Mouse (Mus musculus): ENCODE results near the gene Tyrobp.

DNA sequence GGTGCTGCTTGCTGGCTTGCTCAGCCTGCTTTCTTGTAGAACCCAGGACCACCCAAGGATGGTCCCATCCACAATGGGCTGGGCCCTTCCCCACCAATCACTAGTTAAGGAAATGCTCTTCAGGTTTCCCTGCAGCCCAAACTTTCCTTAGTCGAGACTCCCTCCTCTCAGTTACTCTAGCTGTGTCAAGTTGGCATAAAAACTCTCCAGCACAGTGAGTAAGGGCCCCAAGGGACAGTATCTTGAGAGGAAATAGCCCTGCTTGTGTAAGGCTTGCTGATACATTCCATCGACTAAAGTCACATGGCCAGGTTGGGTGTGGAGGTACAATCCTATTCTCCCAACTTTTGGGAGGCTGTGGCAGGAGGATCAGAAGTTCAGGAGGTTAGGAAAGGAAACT, 16.6 kb downstream of the Tyrobp start:
- no peak for TF ChIP-seq CTCF (IDR thresholded peaks at IDR 0.05; ENCODE audit: control insufficient read depth, insufficient read depth, insufficient replicate concordance, low read depth, low read length)
- no peak for TF ChIP-seq POLR2A (IDR thresholded peaks at IDR 0.05; ENCODE audit: control insufficient read depth, low read depth, low read length)
